In genomic region chr9:85011361-85011760, GRCm38 (mm10) we compare ENCODE assay signal across 20 mouse cellular contexts.
DNase-seq lines count a peak whose midpoint lies in the region.
"Had no signal": no experiment of that assay in that cellular context is flagged by ENCODE, and none has a peak within 500 bp of the region (broad histone marks: within the 10 kb centered on the region; RNA-seq: fewer than 3 reads in every experiment).

No protein-coding gene starts in this region.

- H3K4me3 ChIP-seq in embryonic facial prominence, embryonic 10.5 days = no peak overlapping the region
- H3K4me3 ChIP-seq: embryonic facial prominence, embryonic 15.5 days; erythroblast, embryonic 14.5 days; forebrain, embryonic 10.5 days; gastrocnemius, adult 2 months; heart, embryonic 12.5 days; hindbrain, embryonic 10.5 days had no signal

- no peaks in the 10 kb centered on the region for H3K36me3 ChIP-seq in embryonic facial prominence, embryonic 10.5 days (replicated peaks)
- H3K36me3 ChIP-seq: embryonic facial prominence, embryonic 15.5 days; forebrain, embryonic 10.5 days; G1E; heart, embryonic 12.5 days; hindbrain, embryonic 10.5 days had no signal

- no peaks in the 10 kb centered on the region for H3K4me1 ChIP-seq in embryonic facial prominence, embryonic 10.5 days
- H3K4me1 ChIP-seq: embryonic facial prominence, embryonic 15.5 days; forebrain, embryonic 10.5 days; heart, embryonic 12.5 days; hindbrain, embryonic 10.5 days had no signal

- DNase-seq in adrenal gland, adult (ENCODE audit: inconsistent age in 2 of 2, low spot score in 1 of 2) = peak; percentile 8 to 52
- no peak for DNase-seq in adrenal gland, adult 18-20 months (ENCODE audit: low spot score in 2 of 2)
- peak; percentile 80 for DNase-seq in 416B (ENCODE audit: low read depth)
- peak; percentile 7 for DNase-seq in MN1 (ENCODE audit: low spot score)
- peak; percentile 23 for DNase-seq in induced T-regulatory cell, adult 2 months (ENCODE audit: low read depth)
- no peak for DNase-seq in layer of hippocampus, adult 9-11 months
- DNase-seq in right cerebral cortex, postnatal 4 days = no peak
- no peak for DNase-seq in embryonic facial prominence, embryonic 10.5 days (ENCODE audit: low spot score)
- DNase-seq: cerebellum, adult 18-20 months; cerebellum, adult 9-11 months; cerebellum, postnatal 36 days; gastrocnemius, adult 2 months; gastrocnemius, postnatal 25 days had no signal

- WGBS in embryonic facial prominence, embryonic 10.5 days = 81% methylated on average over 1 of the region's 1 CpGs

- H3K9me3 ChIP-seq in embryonic facial prominence, embryonic 10.5 days = no peaks in the 10 kb centered on the region
- H3K9me3 ChIP-seq: embryonic facial prominence, embryonic 15.5 days; forebrain, embryonic 10.5 days; G1E; heart, embryonic 12.5 days; hindbrain, embryonic 10.5 days had no signal

- H3K27me3 ChIP-seq in embryonic facial prominence, embryonic 10.5 days (replicated peaks; ENCODE audit: low read depth, poor library complexity, severe bottlenecking) = no peaks in the 10 kb centered on the region
- H3K27me3 ChIP-seq: embryonic facial prominence, embryonic 15.5 days; heart, embryonic 12.5 days had no signal

- no peak overlapping the region for H3K27ac ChIP-seq in embryonic facial prominence, embryonic 10.5 days (replicated peaks)
- H3K27ac ChIP-seq: embryonic facial prominence, embryonic 15.5 days; forebrain, embryonic 10.5 days; gastrocnemius, adult 2 months; hindbrain, embryonic 10.5 days; hindbrain, embryonic 14.5 days had no signal

Comparison
In these comparisons a context has a peak if more than half of its experiments do, and no peak if none do; other contexts are left out.
1. DNase-seq: peak in adrenal gland, adult (2 of 2), 416B (single experiment), MN1 (single experiment) and induced T-regulatory cell, adult 2 months (single experiment); none in adrenal gland, adult 18-20 months (0 of 2), layer of hippocampus, adult 9-11 months (single experiment), right cerebral cortex, postnatal 4 days (single experiment) and embryonic facial prominence, embryonic 10.5 days (single experiment).